Mouse (Mus musculus): Measurements from ENCODE around the gene Rgs16. TPM values are rescaled to one million over a fixed set of nuclear protein-coding genes. Genes with fewer than 3 reads are reported as not detected.

The Rgs16 gene
- total RNA-seq, 2 experiments from 2014 or later = 6.8 to 6.9 TPM

Other genes with a start within 250 kb of the Rgs16 start
- gene Npl, start 190.3 kb upstream of the Rgs16 start, total RNA-seq (2021) = 1 to 10 TPM; 3.4 to 4.8 TPM
- 10 to 100 TPM; 70.7 to 73.5 TPM for gene Rgs8, start 87.3 kb upstream of the Rgs16 start, total RNA-seq (2021)
- 1 to 10 TPM; 5.8 to 6.7 TPM for gene Rnasel, start 9.1 kb downstream of the Rgs16 start, total RNA-seq (2021)
- gene Rgsl1, start 103.8 kb downstream of the Rgs16 start, total RNA-seq (2021) = under 1 TPM; 0.48 to 0.50 TPM
- gene Teddm1b, start 134.0 kb downstream of the Rgs16 start, total RNA-seq (2021) = not detected
- gene Teddm1a, start 151.4 kb downstream of the Rgs16 start, total RNA-seq (2021) = not detected
- 1,000 to 10,000 TPM; 2,043 to 2,070 TPM for gene Glul, start 159.6 kb downstream of the Rgs16 start, total RNA-seq (2021)
- gene Teddm2, start 159.9 kb downstream of the Rgs16 start, total RNA-seq (2021) = 1 to 10 TPM; 1.7 to 2.4 TPM

Data from layer of hippocampus, adult 18-20 months (tissue).